Mouse (Mus musculus) midbrain, embryonic 12.5 days (tissue): ENCODE measurements around the gene Cd7. TPM values are rescaled to one million over a fixed set of nuclear protein-coding genes. Genes with fewer than 3 reads are reported as not detected.
"Not testable (repeated sequence)": the region's sequence is repeated elsewhere in the genome, so short reads cannot be mapped to it uniquely, and the experiment has no call there.

Source experiments
- ATAC-seq: fragments of 200-750 bp; cut with Nextera tagmentation; 2 replicates; pipeline ENCODE4 v1.8.0; 2017; ENCODE audit warnings: low read depth, moderate TSS enrichment, moderate library complexity; ENCODE audit not compliant: low FRiP score
- H3K27ac ChIP-seq: fragments of 300-500 bp; sonication (generic); replicated peaks from 2 replicates; pipeline ENCODE4 v1.5.1; 2016; ENCODE audit warnings: mild to moderate bottlenecking
- H3K27me3 ChIP-seq: fragments of 300-500 bp; sonication (generic); 2 replicates; pipeline ENCODE4 v1.6.1; 2016; ENCODE audit warnings: mild to moderate bottlenecking
- H3K36me3 ChIP-seq: fragments of 300-500 bp; sonication (generic); 2 replicates; pipeline ENCODE4 v1.6.1; 2016
- H3K4me1 ChIP-seq: fragments of 300-500 bp; sonication (generic); 2 replicates; pipeline ENCODE4 v1.6.1; 2016
- H3K4me2 ChIP-seq: fragments of 300-500 bp; sonication (generic); replicated peaks from 2 replicates; pipeline ENCODE4 v1.6.1; 2016; ENCODE audit warnings: mild to moderate bottlenecking, moderate library complexity
- H3K4me3 ChIP-seq: fragments of 300-500 bp; sonication (generic); 2 replicates; pipeline ENCODE4 v1.5.1; 2016; ENCODE audit warnings: mild to moderate bottlenecking
- H3K9ac ChIP-seq: fragments of 300-500 bp; sonication (generic); replicated peaks from 2 replicates; pipeline ENCODE4 v1.6.1; 2016; ENCODE audit warnings: mild to moderate bottlenecking, moderate library complexity
- H3K9me3 ChIP-seq: fragments of 300-500 bp; sonication (generic); 2 replicates; pipeline ENCODE4 v1.6.1; 2016; ENCODE audit warnings: mild to moderate bottlenecking
- WGBS: fragments of 180-500 bp; shearing (Covaris S2); methylation state at CpG from one replicate; pipeline ENCODE4 v1.1.7; 2016; 5-methylcytosine and 5-hydroxymethylcytosine counted together
- polyA plus RNA-seq: library from polyadenylated mRNA; unstranded; fragments of >200 nt; fragmentation: Nextera tagmentation; extraction: Ambion mirVana; gene quantifications from 2 replicates; pipeline ENCODE4 v1.2.1, GENCODE M21; 2016

Cd7 gene
- polyA plus RNA-seq: not detected in 2 replicates

DNA sequence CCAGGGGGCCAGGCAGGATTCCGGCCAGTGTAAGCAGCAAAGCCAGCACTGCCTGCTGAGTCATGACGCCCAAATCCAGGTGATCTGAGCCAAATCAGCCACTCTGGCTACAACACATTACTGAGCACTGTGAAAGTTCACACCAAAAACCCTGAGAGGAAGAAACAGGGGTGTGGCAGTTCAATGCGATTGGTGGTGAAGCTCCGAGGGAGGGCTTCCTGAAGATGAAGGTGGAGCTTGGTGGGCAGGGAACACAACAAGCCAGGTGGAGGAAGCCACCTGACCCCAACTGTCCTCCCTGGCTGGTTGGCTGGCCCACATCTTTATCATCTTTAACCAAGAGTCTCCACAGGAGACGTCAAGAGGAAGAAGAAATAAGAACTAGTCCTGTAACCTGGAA lies at the start of gene Cd7:
TSS of gene Cd7 (minus strand) at position 117 of the 400 bp plus-strand sequence.
- H3K4me1 ChIP-seq: no peaks in the 10 kb centered on the region
- H3K4me3 ChIP-seq: no peak within 1 kb of the TSS
- WGBS: 83% methylated on average over 5 of the region's 5 CpGs
- no peak within 1 kb of the TSS for H3K9ac ChIP-seq
- H3K27ac ChIP-seq: no peak within 1 kb of the TSS
- no peak for ATAC-seq
- H3K36me3 ChIP-seq: no peaks in the 10 kb centered on the region
- H3K4me2 ChIP-seq: no peak within 1 kb of the TSS
- no peaks in the 10 kb centered on the region for H3K27me3 ChIP-seq
- H3K9me3 ChIP-seq: no peaks in the 10 kb centered on the region

DNA sequence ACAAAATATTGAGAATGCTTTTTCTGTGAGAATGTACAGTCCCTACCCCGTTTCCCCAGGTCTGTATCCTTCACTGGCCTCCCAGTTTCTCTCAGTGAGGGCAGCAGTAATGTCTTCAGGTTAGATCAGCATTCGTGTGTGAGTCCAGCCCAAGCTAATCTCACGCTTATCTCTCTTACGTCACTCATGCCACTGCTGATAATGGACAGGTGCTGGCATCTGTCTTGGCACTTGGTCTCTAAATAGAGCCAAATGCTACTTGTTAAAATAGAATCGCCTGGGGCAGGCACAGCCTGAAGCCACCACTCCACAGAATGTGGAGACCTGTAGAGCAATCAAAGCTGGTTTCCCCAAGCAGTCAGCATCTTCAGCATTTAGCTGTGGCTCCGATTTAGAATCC lies 49.8 kb upstream of the Cd7 start:
- no peaks in the 10 kb centered on the region for H3K27me3 ChIP-seq
- no peaks in the 10 kb centered on the region for H3K9me3 ChIP-seq
- H3K4me2 ChIP-seq: no peak overlapping the region
- no peak overlapping the region for H3K4me3 ChIP-seq
- ATAC-seq: no peak
- H3K9ac ChIP-seq: no peak overlapping the region
- H3K27ac ChIP-seq: no peak overlapping the region
- 82% methylated on average over 6 of the region's 6 CpGs for WGBS
- no peaks in the 10 kb centered on the region for H3K4me1 ChIP-seq
- no peaks in the 10 kb centered on the region for H3K36me3 ChIP-seq

DNA sequence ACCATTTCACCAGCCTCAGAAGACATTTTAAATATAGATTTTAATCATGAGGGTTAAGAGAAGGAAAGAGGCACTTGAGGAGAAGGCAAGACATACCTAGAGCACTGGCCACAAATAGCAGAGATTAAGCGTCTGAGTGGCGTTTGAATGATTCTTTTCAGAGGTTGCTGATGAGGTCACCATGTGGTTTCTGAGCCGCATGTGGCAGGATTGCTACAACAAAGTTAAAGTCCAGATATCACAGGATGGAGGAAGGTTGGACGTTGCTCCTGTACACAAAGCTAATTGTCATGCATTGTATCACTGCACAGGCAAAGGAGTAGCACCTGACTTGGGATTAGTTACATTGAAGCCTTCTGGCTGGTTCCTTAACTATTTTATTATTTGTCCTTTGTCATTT lies 47.1 kb upstream of the Cd7 start:
- H3K36me3 ChIP-seq: no peaks in the 10 kb centered on the region
- H3K9me3 ChIP-seq: no peaks in the 10 kb centered on the region
- no peak overlapping the region for H3K9ac ChIP-seq
- no peak for ATAC-seq
- H3K4me2 ChIP-seq: no peak overlapping the region
- WGBS: 57% methylated on average over 4 of the region's 4 CpGs
- no peak overlapping the region for H3K27ac ChIP-seq
- H3K4me3 ChIP-seq: no peak overlapping the region
- no peaks in the 10 kb centered on the region for H3K4me1 ChIP-seq
- no peaks in the 10 kb centered on the region for H3K27me3 ChIP-seq

DNA sequence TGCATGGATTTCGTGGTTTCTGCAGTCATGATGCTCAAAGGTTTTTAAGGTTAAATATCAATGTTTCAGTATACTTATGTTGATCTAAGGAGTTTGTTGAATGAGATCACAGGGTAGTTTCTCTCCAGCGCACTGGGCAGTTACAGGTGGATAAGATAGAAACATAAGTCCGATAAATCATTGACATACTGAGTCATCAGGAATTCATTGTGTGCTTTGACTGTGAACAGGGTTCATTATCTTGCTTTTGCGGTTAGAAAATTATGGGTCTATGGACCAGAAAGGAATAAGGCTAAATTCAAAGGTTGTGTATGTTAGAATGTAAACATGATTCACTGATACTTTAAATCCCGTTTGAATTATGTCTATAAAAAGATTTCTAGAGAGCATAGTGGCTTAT lies 46.0 kb upstream of the Cd7 start:
- 79% methylated on average over 5 of the region's 5 CpGs for WGBS
- Histone ChIP-seq H3K27me3 (no peaks in the 10 kb centered on the region), H3K27ac (no peak overlapping the region), H3K9me3 (no peaks in the 10 kb centered on the region), H3K4me2 (no peak overlapping the region), H3K4me1 (no peaks in the 10 kb centered on the region), H3K36me3 (no peaks in the 10 kb centered on the region), H3K9ac (no peak overlapping the region), H3K4me3 (no peak overlapping the region)
- ATAC-seq: no peak

DNA sequence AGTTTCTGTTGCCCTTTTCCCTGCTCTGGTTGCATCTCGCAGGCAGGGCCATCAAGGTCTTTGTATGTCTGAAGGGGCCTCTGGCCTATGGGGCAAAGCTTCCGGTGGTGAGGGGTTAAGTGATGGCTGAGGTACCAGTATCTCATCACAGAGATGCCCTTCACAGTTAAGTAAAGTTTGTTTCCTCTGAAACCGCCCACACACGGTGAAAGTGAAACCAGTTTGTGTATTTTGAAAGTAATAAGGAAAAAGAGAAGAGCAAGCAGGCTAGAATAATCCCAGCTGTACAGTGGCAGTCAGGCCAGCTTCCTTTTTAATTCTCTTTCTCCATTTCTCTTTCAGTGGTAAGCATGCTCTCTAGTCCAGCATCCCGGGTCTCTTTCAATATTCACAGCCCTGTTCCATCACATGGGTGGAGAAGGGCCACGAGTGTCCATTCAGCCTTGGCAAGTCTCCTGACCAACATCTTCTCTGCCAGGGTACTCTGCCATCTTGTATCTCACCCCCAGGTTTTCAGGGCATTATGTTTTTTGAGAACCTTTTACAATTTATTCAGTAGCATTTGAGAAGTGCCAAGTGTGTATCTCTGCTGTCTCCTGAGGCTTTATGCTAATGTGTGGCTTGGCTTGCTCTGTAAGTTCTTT lies 43.8 kb upstream of the Cd7 start:
- no peak overlapping the region for H3K4me3 ChIP-seq
- H3K9ac ChIP-seq: no peak overlapping the region
- H3K4me1 ChIP-seq: no peaks in the 10 kb centered on the region
- H3K4me2 ChIP-seq: no peak overlapping the region
- no peaks in the 10 kb centered on the region for H3K9me3 ChIP-seq
- H3K27me3 ChIP-seq: no peaks in the 10 kb centered on the region
- ATAC-seq: no peak
- no peaks in the 10 kb centered on the region for H3K36me3 ChIP-seq
- 85% methylated on average over 6 of the region's 6 CpGs for WGBS
- no peak overlapping the region for H3K27ac ChIP-seq

DNA sequence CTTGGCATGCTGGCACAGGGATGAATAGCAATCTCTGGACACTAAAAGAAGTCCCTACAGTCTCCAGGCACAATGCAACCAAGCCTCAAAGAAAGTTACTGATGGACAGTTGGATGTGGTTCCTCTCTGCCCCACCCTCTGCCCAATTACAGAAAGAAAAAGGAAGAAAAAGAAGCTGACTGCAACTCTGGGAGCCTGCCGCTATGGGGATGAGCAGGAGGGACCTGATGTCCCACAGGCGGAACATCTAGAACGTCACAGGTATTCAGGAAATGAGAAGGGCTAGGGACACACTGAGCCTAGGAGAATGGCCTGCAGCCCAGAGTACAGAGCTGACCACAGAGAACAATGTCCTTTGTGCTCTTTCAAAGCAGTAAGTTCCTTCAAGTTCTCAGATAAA lies 43.0 kb upstream of the Cd7 start:
- ATAC-seq: no peak
- Histone ChIP-seq H3K4me3 (no peak overlapping the region), H3K9ac (no peak overlapping the region), H3K4me2 (no peak overlapping the region), H3K27me3 (no peaks in the 10 kb centered on the region), H3K4me1 (no peaks in the 10 kb centered on the region), H3K9me3 (no peaks in the 10 kb centered on the region), H3K27ac (no peak overlapping the region), H3K36me3 (no peaks in the 10 kb centered on the region)
- 79% methylated on average over 3 of the region's 3 CpGs for WGBS

DNA sequence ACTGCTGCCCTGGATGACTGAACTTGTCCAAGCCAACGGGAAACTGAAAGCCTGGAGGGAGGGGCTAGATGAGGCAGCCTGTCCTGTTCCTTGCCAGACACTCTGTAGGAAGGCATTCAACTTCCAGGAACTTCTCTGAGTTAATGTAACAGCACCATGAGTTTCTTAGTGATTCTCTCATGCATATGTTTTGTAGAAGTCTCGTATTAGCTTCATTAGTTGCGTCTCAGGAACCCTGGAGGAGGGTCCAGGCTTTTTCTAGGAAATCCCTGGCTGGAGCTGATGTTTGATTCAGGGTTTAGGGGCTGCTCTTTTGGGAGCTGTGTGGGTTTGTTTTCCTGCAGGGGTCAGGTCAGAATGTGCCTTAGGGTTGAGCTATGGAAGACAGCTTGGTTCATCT lies 41.9 kb upstream of the Cd7 start, which contains the start of gene Sectm1a:
TSS of gene Sectm1a (minus strand) at position 101 of the 400 bp plus-strand sequence.
- no peaks in the 10 kb centered on the region for H3K9me3 ChIP-seq
- H3K4me2 ChIP-seq: no peak within 1 kb of the TSS
- 68% methylated on average over 3 of the region's 3 CpGs for WGBS
- no peaks in the 10 kb centered on the region for H3K4me1 ChIP-seq
- H3K27ac ChIP-seq: no peak within 1 kb of the TSS
- no peak within 1 kb of the TSS for H3K9ac ChIP-seq
- no peak for ATAC-seq
- no peaks in the 10 kb centered on the region for H3K36me3 ChIP-seq
- no peaks in the 10 kb centered on the region for H3K27me3 ChIP-seq
- H3K4me3 ChIP-seq: no peak within 1 kb of the TSS

DNA sequence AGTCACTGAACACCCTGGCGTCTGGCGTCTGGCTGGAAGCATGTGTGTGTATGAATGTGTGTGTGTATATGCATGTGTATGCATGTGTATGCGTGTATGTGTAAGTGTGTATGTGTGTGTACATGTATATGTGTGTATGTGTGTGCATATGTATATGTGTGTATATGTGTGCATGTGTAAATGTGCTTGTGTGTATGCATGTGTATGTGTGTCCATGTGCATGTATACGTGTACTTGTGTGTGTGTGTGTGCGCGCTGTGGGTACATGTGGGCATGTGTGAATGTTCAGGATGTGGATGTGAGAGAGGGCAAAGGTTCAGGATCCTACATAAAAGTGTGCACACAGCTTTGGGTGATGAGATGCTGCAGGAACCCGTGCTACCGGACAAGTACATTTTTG lies 41.1 kb upstream of the Cd7 start:
- Histone ChIP-seq H3K4me3 (no peak overlapping the region), H3K9me3 (no peaks in the 10 kb centered on the region), H3K9ac (no peak overlapping the region), H3K27me3 (no peaks in the 10 kb centered on the region; the same call in 1 of the 2 replicates), H3K36me3 (no peaks in the 10 kb centered on the region), H3K4me1 (no peaks in the 10 kb centered on the region), H3K4me2 (no peak overlapping the region), H3K27ac (no peak overlapping the region)
- 95% methylated on average over 8 of the region's 8 CpGs for WGBS
- ATAC-seq: no peak

DNA sequence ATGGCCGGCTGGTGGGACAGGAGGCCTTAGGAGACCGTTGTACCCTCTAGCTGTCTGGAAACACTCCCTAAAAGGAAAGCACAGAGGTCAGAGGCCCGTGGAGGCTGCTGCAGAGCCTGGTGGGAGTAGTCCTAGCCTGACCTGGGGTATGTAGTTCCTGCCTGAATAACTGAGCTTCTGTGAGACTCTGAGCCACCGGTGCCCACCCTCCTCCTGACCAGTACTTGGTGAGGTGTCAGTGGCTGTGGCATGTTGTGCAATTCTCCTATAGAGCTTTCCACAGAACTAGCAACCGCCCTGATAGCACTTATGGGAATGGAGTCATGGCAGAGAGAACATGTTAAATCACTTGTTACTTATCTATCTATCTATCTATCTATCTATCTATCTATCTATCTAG lies 36.4 kb upstream of the Cd7 start:
- Histone ChIP-seq H3K9me3 (no peaks in the 10 kb centered on the region), H3K27ac (no peak overlapping the region), H3K36me3 (no peaks in the 10 kb centered on the region), H3K4me2 (no peak overlapping the region), H3K4me3 (no peak overlapping the region), H3K9ac (no peak overlapping the region), H3K27me3 (no peaks in the 10 kb centered on the region; the same call in 1 of the 2 replicates), H3K4me1 (no peaks in the 10 kb centered on the region)
- no peak for ATAC-seq
- 86% methylated on average over 5 of the region's 5 CpGs for WGBS

DNA sequence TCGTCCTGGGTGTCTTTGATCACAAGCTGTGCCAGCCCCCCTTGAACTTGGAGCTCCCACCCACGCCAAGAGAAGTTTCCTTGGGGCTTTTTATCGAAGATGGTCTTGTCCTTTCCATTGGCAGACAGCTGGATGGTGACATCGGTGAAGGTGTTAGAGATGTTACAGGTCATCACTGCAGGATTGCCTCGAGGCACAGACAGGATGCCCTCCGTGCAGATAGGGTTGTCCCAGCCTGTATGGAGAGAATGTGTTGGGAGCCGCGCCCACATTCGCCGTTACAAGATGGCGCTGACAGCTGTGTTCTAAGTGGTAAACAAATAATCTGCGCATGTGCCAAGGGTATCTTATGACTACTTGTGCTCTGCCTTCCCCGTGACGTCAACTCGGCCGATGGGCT lies 30.4 kb upstream of the Cd7 start:
- not testable (repeated sequence) for H3K4me3 ChIP-seq, ATAC-seq
- 96% methylated on average over 11 of the region's 16 CpGs for WGBS

DNA sequence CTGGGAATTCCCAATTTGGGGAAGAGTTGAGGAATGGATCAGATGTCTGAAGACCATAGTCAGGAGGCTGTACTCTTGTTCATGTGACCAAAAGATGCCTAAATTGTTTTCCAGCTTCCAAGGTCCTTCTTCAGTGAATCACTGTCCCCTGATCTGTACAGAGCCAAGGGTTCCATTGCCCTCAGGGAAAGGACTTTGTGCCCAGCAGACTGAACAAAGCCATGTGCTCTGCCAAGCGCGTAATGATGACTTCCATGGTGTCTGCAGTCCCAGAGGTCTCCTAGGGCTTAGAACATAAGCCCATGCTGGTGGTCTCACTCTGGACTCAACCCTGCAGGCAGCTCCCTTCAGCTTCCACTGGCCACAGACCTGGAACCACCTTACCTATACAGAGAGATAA lies 28.7 kb upstream of the Cd7 start:
- no peak for ATAC-seq
- no peaks in the 10 kb centered on the region for H3K36me3 ChIP-seq
- H3K27me3 ChIP-seq: 0 out of 2 replicates have a peak, but pooled peaks cover 3% of the 10 kb centered on the region
- no peaks in the 10 kb centered on the region for H3K4me1 ChIP-seq
- H3K4me3 ChIP-seq: no peak overlapping the region
- H3K27ac ChIP-seq: no peak overlapping the region
- H3K9me3 ChIP-seq: no peaks in the 10 kb centered on the region
- no peak overlapping the region for H3K4me2 ChIP-seq
- WGBS: 95% methylated on average over 2 of the region's 2 CpGs
- H3K9ac ChIP-seq: no peak overlapping the region

More for the DNA sequence above, 30.4 kb upstream of the Cd7 start:
- not testable (repeated sequence) for H3K4me1 ChIP-seq, H3K9ac ChIP-seq, H3K27ac ChIP-seq, H3K4me2 ChIP-seq, H3K9me3 ChIP-seq, H3K36me3 ChIP-seq, H3K27me3 ChIP-seq

DNA sequence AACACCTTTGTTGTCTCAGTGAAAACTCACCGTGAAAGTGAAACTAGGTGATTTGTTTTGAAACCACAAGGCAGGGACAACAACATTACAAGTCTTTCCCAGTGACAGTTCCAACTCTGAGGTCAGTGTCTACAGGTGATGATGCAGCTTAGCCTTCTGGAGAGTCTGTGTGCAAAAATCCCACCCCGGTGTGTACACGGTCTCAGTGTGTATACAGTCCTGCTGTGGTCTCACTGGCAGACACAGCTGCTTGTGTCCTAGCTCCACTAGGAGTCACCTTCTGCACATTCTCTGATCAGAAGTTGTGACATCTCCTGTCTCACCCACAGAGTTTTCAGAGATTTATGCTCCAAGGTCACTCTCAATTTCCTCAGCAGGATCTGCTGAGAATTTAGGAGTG lies 25.0 kb upstream of the Cd7 start:
- Histone ChIP-seq H3K27me3 (0 out of 2 replicates have a peak, but pooled peaks cover 5% of the 10 kb centered on the region), H3K36me3 (no peaks in the 10 kb centered on the region), H3K9ac (no peak overlapping the region), H3K9me3 (no peaks in the 10 kb centered on the region), H3K4me3 (no peak overlapping the region), H3K27ac (no peak overlapping the region), H3K4me2 (no peak overlapping the region), H3K4me1 (no peaks in the 10 kb centered on the region)
- WGBS: 88% methylated on average over 3 of the region's 3 CpGs
- ATAC-seq: no peak

DNA sequence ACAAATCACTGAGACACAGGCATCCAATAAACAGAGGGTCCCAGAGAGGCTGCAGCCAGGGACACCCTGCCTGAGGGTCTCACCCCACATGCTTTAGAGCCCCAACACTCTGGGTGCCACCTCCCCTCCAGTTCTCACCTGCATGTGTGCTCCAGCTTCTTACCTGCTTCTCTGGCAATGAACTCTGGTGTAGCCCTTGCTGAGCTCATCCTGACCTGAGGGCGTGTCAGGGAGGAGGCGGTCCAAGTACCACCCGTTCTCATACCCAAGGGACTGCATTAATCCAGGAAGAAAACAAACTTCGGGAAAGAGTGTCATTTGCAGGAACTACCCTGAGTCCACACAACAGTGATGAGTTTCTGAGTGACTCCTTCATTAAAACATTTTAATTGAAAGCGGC lies 24.2 kb upstream of the Cd7 start, which contains the start of gene Sectm1b:
TSS of gene Sectm1b (minus strand) at position 191 of the 400 bp plus-strand sequence.
- Histone ChIP-seq H3K9ac (no peak within 1 kb of the TSS), H3K27me3 (0 out of 2 replicates have a peak, but pooled peaks cover 5% of the 10 kb centered on the region), H3K4me3 (no peak within 1 kb of the TSS), H3K9me3 (no peaks in the 10 kb centered on the region), H3K27ac (no peak within 1 kb of the TSS), H3K4me1 (no peaks in the 10 kb centered on the region), H3K4me2 (no peak within 1 kb of the TSS), H3K36me3 (no peaks in the 10 kb centered on the region)
- 83% methylated on average over 5 of the region's 5 CpGs for WGBS
- no peak for ATAC-seq
